Mouse (Mus musculus) hindlimb bud, embryonic 11.5 days (tissue): Measurements from ENCODE around the gene Map2k2.
"Not testable (repeated sequence)": the region's sequence is repeated elsewhere in the genome, so short reads cannot be mapped to it uniquely, and the experiment has no call there.

Source experiments
- DNase-seq: peaks from one replicate; pipeline ENCODE4 v3.0.0-alpha.2; 2012; ENCODE audit warnings: low read depth, low spot score; ENCODE audit errors: extremely low spot score

The Map2k2 gene

DNA sequence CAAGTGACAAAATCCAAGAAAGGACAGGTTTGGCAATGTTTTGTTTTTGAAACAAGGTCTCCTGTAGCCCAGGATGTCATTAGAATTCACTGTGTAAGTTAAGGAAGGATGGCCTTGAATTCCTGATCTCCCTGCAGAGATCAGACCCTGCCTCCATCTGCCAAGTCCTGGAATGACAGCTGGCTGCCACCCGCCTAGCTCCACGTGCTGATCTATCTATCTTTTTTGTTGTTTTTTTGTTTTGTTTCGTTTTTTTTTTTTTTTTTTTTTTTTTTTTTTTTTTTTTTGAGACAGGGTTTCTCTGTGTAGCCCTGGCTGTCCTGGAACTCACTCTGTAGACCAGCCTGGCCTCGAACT, 69.6 kb downstream of the Map2k2 start:
- not testable (repeated sequence) for DNase-seq

DNA sequence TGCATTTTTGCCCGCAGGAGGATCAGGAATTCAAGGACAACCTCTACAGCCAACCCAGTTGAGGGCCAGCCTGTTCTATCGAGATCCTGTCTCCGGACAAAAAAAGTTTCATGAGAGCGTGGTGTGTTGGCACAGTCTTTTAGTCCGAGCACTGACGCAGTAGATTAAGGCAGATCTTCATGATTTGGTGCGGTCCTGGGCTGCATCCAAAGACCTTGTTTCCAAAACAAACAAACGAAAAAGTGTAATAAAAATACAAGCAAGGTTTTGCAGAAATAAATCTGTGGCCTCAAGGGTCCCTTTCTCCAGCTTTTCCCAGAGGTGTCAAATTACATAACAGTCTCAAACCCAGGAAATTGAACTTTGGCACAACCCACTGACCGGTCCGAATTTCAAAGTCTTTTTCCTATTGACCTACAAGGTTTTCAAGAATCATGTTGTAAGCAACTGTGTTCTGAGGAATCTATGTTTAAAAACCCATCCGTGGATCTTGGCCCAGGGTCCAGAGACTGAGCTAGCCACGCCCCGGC, 70.3 kb downstream of the Map2k2 start:
- peak; percentile 89 for DNase-seq

DNA sequence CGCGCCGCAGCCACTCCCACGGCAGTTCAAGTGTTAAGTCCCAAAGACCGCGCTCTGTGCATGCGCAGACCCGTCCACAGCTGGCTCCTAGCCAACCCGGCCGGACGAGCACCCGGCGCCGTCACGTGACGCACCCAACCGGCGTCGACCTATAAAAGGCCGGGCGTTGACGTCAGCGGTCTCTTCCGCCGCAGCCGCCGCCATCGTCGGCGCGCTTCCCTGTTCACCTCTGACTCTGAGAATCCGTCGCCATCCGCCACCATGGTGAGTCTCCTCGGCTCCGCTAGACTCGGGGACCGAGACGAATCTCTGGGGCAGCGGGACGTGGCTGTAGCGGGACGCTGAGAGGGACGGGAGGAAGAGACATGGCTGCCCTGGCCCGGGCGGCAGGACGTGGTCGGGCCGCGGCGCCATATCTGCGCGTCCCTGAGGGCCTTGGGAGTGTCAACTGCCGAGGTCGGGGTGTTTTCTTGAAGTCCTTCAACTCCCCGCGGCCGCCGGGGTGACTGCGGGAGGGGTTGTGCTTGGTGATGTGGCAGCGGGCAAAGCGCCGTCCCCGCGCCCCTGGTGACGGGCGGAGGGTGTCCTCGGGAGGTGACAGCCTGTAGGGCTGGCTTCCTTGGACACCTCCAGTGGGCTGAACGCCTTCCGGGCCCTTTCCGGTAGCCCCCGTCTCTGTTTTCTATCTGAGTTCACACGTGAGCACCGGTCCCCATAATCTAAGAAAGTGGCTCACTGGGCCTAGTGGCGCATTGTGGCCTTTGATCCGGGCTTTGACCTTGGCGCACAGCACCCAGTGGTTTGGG, 71.0 kb downstream of the Map2k2 start, which contains the start of gene Eef2:
TSS of gene Eef2 (plus strand) at position 166 of the 806 bp plus-strand sequence.
- DNase-seq = no peak

DNA sequence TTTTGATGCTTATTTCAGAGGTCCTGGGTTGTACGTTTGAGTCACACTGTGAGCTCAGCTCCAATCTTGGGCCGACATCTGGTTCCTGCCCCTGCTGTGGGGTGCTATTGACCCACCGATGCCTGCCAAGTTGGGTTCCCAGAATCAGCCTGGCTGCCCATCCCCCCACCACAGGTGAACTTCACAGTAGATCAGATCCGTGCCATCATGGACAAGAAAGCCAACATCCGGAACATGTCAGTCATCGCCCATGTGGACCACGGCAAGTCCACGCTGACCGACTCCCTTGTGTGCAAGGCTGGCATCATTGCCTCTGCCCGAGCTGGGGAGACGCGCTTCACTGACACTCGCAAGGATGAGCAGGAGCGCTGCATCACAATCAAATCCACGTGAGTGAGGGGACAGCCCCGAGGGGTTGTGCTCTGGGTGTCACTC, 71.8 kb downstream of the Map2k2 start:
- no peak for DNase-seq

DNA sequence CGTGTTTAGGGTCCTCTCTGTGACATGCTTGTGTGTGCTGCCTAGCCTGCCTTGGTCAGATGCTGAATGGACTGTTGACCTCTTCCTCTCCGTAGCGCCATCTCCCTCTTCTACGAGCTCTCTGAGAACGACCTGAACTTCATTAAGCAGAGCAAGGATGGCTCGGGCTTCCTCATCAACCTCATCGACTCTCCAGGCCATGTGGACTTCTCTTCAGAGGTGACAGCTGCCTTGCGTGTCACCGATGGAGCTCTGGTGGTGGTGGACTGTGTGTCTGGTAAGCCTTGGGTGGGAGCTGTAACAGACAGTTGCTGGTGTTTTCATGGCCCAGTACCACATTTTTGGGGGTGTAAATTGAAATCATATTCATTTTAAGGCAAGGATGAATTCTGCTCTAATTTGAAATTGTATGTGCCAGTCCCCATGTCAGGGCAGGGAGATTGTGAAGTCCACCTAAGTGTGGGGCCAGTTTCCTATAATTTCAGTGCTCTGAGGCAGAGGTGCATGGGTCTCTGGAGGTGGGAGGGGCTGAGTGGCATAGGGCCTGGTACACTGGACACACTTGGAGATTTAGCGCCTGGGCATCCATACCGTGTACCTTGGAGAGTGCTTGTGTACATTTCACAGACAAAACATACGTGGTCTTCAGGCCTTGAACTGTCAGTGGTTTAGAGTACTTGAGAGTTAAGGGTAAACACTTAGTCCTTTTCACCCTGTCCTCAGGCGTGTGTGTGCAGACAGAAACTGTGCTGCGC, 72.4 kb downstream of the Map2k2 start:
- no peak for DNase-seq

- no peak for DNase-seq
These were observed 73.2 kb downstream of the Map2k2 start for GRCm38 (mm10) chr10:81178927-81179326.

DNA sequence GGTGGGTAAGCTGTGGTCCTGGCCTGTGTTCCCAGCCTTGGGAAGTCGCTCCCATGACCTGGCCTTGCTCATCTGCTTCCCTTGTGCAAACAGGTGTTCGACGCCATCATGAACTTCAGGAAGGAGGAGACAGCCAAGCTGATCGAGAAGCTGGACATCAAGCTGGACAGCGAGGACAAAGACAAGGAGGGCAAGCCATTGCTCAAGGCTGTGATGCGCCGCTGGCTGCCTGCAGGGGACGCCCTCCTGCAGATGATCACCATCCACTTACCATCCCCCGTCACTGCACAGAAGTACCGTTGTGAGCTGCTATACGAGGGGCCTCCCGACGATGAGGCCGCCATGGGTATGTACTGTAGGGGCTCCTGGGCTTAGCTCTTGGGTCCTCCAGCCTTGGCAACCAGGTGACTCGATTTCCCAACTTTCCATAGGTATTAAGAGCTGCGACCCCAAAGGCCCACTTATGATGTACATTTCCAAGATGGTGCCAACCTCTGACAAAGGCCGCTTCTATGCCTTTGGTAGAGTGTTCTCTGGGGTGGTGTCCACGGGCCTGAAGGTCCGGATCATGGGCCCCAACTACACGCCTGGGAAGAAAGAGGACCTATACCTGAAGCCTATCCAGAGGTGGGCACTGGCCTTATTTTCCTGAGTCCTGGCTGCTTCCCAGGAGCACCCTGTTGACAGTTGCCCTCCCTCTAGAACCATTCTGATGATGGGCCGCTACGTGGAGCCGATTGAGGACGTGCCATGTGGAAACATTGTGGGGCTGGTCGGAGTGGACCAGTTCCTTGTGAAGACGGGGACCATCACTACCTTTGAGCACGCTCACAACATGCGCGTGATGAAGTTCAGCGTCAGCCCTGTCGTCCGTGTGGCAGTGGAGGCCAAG, 74.0 kb downstream of the Map2k2 start:
- no peak for DNase-seq

- no peak for DNase-seq
These were observed 75.2 kb downstream of the Map2k2 start for GRCm38 (mm10) chr10:81180946-81181345.

DNA sequence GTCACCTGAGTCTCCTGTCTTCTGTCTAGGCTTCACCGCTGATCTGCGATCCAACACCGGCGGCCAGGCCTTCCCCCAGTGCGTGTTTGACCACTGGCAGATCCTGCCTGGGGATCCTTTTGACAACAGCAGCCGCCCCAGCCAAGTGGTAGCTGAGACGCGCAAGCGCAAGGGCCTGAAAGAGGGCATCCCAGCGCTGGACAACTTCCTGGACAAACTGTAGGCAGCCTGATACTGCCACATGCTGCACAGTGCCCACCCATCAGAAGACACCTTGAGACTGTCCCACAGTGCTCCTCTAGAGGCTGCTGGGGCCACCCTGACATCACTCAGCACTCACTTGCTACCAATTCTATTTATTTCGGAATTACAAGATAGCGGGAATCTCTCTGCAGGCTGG, 76.1 kb downstream of the Map2k2 start:
- DNase-seq = not testable (repeated sequence)

DNA sequence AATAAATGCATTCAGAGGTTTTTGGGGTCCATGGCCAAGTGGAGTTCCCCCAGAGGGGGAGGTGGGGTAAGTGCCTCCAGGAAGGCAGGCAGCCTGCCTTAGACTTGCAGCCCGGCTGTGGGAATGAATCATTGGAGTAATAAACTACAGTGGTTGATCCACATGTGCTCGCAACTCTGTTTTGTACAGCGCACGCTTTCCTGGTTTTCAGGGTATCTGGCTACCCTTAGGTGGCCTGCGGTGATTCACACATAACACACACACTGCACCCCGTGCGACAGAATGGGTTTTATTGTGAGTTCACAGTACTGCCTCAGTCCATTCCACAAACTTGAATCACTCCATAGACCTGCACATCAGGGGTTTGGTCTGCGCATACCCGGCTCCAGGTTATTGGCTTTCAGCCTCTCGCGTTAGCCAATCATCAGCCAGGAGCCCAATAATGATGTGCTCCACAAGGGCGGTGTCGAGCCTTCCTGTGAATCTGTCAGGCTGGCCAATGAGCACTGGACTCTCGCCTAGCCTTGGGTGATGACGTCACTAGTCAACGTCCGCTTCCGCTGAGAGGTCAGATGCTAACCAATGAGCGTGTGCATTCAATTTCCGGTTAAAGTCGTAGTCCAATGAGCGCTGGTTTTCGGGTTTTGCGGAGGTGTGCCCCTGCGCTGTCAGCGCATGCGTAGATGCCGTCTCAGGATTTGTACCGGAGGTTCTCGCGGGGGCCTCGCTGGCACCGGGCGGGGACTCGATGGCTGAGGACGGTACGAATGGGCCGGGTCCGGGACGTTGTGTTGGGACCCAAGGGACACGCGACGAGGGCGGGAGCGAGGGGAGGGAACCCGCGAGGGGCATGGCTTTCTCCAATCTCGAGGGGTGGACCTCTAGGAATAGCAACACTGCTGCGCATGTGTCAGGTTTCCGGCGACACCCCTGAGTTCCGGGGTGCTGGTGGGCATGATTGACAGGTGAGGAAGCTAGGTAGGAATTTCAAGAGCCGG, 76.9 kb downstream of the Map2k2 start, which contains the start of gene Dapk3:
TSS of gene Dapk3 (plus strand) at position 670 of the 998 bp plus-strand sequence.
- peak; percentile 100 for DNase-seq
